Mouse (Mus musculus) urinary bladder, adult 18-20 months (tissue): ENCODE measurements around the gene Olfr1416.

Source experiments
- DNase-seq, 2 experiments: peaks; one replicate each; pipeline ENCODE4 v3.0.0; 2022; ENCODE audit warnings: low spot score in 2 of 2, mixed read lengths in 2 of 2

The Olfr1416 gene

DNA sequence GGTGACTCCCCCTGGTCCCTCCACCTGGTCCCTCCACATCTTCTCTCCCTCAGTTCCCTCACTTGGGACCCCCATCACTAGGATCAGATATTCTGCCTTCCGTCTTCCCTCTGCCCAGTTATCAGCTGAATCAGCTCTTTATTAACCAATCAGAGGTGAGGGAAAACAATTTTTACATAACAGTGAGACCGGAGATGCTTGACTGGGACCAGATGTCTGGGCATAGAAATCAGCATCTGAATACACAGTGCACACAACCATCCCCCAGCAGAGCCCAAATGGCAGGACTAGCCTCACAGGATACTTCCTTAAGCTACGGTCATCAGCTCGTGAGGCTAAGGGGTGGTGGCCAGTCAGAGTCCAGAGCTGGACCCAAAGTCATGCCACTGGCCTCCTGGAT is 52.8 kb downstream of the Olfr1416 start:
- DNase-seq = no peak

DNA sequence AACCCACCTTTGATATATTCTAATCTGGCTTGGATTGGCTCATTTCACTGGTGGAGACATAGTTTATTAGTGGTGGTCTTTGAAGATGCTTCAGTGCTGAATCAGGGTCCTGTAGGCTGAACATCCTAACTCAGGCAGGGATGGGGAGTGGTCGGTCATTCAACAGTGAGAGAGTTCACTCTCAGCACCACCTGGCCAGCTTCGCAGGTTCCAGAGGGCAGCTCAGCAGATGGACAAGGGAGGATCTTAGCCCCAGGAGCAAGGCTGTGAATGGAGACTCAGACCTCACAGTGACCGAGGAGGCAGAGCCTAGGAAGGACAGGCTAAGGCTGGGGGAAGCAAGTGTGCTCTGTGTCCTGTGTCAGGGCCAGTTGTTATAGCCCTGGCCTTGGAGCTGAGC is 53.5 kb downstream of the Olfr1416 start:
- DNase-seq = no peak

DNA sequence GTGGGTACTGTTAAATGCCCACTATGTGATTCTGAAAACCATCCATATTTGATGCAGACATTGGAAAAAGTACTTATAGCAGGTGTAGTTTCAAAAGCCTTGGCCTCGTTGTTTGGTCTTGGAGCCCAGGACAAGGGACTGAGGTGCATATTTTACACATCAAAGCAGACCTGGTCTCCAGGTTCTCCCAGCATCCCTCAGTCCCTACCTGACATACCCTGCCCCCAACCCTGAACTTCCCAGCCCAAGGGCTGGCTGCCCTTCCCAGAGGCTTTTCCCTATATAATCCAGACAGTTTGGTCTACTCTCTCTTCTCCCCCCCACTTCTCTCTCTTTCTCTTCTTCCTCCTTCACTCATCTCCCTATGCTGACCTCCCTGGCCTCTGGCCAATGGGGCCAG is 53.9 kb downstream of the Olfr1416 start:
- DNase-seq = no peak
